Mouse (Mus musculus): ENCODE results near the gene Drd4.

Drd4 gene

GRCm38 (mm10) chr7:141292583-141293388 lies 980 bp downstream of the Drd4 start:
- DNase-seq (ENCODE audit: low spot score): no peak

DNA sequence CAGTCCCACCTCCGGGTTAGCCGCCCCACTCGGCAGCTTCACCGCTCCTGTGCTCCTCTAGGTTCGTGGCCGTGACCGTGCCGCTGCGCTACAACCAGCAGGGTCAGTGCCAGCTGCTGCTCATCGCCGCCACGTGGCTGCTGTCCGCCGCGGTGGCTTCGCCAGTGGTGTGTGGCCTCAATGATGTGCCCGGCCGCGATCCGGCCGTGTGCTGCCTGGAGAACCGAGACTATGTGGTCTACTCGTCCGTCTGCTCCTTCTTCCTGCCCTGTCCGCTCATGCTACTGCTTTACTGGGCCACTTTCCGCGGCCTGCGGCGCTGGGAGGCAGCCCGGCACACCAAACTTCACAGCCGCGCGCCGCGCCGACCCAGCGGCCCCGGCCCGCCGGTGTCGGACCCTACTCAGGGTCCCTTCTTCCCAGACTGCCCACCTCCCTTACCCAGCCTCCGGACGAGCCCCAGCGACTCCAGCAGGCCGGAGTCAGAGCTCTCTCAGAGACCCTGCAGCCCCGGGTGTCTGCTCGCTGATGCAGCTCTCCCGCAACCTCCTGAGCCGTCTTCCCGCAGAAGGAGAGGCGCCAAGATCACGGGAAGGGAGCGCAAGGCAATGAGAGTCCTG lies 2.2 kb downstream of the Drd4 start:
- DNase-seq (ENCODE audit: low spot score): no peak

- no peak for DNase-seq (ENCODE audit: low spot score)
These were observed 2.7 kb downstream of the Drd4 start for GRCm38 (mm10) chr7:141294479-141294878.

GRCm38 (mm10) chr7:141297926-141298650 lies 6.3 kb downstream of the Drd4 start:
- no peak for DNase-seq (ENCODE audit: low spot score)

DNA sequence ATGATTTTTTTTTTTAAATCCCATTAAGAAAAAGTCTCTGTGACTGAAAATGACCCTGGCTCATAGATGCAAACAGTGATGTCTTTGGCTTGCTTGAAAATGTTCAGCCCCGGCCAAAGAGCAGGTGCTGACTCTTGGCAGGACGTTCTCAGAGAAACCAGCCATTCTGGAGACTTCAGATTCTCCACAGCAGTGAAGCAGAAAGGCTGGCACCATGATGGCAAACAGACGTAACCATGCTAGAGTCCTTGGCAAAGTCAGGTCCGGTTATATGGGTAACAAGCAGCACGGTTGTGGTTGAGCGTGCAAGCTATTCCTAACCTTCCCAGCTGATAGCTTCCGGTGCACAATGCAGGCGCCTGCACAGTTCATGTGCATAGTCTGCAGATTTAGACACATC lies 7.4 kb downstream of the Drd4 start:
- no peak for DNase-seq (ENCODE audit: low spot score)

- DNase-seq (ENCODE audit: low spot score): no peak
These were observed 9.6 kb downstream of the Drd4 start for GRCm38 (mm10) chr7:141301386-141301785.

GRCm38 (mm10) chr7:141302702-141303268 lies 11.0 kb downstream of the Drd4 start:
- no peak for DNase-seq (ENCODE audit: low spot score)

DNA sequence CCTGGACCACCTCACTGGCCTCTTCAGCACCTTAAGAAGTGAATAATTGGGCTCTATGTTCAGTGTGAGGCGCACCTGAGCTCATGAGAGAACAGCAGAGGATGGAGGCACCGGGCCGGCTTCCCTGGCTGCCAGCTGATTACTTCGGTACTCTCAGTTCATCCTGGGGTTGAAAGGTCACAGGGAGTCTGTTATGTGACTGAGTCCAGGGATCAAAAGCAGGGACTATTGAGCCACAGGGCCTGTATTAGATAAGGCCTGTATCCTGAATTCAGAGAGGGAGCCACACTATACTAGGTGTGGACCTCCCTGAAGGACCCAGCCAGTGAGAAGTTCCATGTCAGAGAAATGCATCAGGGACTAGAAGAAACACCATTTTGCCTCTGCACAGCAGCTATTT lies 12.7 kb downstream of the Drd4 start:
- DNase-seq (ENCODE audit: low spot score): no peak

GRCm38 (mm10) chr7:141314416-141314815 lies 22.6 kb downstream of the Drd4 start:
- DNase-seq (ENCODE audit: low spot score): no peak

DNA sequence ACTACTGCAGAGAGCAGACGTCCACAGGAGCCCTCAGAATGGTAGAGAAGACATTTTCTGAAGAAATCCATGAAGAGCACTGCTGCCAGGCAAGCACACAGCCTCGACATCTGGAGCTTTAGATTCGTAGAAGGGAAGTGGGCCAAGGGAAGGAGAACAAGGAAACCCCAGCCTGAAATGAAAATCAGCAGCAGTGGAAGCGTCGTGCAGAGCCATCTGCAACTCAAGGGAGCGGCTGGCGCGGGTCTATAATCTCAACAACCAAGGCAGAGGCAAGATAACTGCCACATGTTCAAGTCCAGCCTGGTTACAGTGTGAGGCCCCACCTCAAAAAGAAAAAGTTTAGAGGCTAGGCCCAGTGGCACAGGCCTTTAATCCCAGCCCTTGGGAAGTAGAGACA lies 23.3 kb downstream of the Drd4 start:
- no peak for DNase-seq (ENCODE audit: low spot score)

DNA sequence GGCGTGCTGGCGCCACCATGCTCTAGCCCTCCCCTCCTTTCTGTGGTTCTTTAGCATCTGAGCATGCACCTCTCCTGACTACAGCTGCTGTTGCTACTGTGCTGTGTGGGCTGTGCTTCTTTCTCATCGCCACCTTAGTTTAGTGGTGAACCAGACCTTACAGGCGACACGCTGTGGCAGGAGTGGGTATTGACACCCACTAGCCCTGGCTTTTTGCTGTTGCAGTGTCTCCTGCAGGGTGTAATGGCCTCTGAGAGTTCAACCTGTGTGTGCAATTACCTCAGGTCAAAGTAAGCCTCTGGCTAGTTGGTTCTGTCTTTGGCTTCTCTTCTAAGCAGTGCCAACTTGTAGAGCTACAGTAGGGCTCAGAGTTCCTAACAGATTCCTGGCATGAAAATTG lies 24.2 kb downstream of the Drd4 start:
- DNase-seq (ENCODE audit: low spot score): no peak

GRCm38 (mm10) chr7:141317619-141318132 lies 25.9 kb downstream of the Drd4 start:
- no peak for DNase-seq (ENCODE audit: low spot score)

GRCm38 (mm10) chr7:141319446-141319845 lies 27.6 kb downstream of the Drd4 start:
- no peak for DNase-seq (ENCODE audit: low spot score)

GRCm38 (mm10) chr7:141324686-141325085 lies 32.9 kb downstream of the Drd4 start:
- no peak for DNase-seq (ENCODE audit: low spot score)

DNA sequence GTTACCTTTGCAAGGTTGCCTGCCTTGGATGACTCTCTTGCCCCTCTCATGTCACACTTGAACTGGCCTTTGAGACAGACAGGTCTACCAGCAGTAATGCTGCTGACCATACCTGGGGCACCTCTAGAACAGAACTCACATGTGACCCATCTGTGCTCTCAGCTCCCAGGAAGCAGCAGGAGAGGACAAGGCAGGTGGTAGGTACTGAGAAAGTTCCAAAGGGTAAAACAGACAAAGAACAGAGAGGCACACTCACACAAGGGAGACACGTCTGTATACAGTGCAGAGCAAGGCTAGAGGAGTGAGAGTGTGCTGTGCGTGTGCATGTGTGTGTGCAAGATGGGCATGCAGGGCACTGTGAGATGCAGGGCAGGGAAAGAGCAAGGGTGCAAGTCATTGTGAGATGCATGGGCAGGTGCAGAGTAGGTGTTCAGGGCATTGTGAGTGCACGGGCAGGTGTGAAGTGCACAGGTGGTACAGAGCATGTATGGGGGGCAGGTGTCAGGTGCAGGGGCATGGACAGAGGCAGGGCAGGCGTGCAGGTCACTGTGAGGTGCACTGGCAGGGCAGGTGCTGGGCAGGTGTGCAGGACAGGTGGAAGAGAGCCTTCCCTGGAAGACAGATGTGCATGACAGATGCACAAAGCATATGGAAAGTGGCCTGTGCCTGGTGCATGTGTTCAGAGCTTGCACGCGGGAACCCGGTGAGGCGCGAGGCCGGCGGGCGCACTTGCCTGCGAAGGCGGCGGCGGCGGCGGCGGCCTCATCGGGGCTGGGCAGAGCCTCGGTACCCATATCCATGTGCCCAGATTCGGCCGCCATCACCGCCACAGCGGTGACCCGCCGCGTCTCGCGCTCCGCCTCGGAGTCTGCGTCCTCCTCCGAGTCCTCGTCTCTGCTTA lies 35.0 kb downstream of the Drd4 start:
- peak; percentile 43 for DNase-seq (ENCODE audit: low spot score)

DNA sequence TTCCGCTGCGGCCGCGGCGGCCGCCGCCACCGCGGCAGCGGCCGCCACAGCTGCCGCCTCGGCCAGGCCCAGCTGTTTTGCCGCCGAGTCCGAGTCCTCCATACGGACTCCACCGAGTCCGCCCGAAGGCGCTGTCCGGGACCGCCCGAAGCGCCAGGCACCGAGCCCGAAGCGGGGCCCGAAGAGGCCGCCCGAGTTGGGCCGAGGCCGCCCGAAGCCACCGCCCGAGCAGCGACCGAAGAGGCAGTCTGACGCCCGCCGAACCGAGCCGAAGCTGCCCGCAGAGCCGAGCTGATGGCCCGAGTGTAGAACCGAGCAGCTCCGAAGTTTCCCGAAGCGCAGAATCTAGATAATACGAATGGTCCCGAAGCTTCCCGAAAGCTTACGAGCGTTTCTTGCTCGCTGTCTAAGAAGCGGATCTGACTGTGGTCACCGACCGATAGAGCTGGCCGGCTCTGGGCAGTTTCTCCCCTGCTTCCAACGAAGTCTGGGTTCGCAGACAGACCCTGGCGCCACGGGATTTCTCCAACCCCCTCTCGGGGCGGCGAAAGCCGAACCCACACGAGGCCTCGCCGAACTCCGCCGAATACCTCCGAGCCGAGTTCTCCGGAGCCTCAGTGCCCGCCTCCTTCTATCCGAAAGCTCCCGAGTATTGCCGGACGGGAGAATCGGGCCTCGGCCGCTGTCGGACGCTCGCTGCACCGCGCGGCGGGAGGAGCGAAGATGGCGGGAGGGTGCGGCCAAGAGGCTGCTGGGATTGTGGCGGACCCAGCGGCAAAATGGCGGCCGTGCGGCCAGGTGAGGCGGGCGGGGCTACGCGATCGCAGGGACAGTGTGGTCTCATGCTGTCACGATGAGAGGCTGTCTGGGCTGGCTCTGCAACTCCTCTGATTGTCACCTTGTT lies 35.9 kb downstream of the Drd4 start, which contains the start of the genes Deaf1 and Tmem80:
TSS of gene Deaf1 (minus strand) at position 222 of the 904 bp plus-strand sequence.
TSS of gene Tmem80 (plus strand) at position 271 of the 904 bp plus-strand sequence.
- DNase-seq (ENCODE audit: low spot score): peak; percentile 100

DNA sequence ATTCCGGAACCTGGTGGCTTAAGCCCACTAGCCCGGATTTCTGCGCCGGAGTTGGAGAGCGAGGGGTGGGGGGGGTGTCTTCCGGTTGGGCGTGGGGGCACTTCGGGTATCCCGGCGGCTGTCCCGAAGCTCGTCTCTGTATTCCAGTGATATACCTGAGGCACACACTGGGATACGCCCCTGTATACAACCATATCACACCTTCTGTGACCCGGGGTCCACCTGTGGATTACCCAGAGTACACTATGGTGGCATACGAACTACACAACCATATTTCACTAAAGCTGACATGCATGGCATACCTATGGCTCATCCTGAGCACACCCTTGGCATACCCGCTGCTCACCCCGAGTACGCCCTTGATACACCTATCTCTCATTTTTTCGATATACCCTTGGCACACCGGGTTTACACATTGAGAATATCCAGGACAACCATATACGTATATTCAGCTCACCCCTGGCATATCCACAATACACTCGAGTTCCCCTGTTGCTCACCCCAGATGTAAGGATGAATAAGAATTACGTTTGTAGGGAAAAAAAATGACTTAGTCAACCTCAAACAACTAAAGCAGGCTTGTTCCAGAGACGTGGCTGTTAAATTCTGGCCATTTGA lies 36.7 kb downstream of the Drd4 start:
- DNase-seq (ENCODE audit: low spot score): no peak

DNA sequence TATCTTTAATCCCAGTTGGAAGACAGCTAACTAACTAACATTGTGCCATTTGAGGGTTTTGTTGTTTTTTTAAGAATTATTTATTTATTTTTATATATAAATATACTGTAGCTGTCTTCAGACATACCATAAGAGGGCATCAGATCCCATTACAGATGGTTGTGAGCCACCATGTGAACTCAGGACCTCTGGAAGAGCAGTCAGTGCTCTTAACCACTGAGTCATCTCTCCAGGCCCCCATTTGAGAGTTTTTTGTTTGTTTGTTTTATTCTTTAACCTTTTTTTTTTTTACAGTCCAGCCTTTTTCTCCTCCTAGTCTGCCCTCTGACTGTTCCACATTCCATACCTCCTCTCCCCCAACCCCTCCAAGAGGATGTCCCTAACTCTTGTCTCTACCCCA lies 38.9 kb downstream of the Drd4 start:
- no peak for DNase-seq (ENCODE audit: low spot score)

DNA sequence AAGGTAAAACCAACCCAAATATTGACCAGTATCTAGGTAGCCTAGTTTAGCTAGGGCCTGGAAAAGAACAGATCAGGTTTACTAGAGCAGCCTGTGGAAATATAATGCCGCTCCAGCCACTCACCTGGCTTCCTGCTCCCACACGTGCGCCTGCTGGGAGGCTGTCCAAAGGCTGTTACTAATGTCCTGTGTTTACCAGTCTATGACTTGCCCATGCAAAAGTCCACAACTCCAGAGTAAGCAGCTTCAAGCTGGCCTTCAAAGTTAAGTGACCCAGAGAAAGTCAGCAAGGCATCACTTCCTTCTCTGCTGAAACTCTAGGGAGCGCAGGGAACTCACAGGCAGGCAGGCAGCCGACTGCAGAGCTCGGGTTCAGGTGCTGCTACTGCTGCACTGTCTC lies 40.2 kb downstream of the Drd4 start:
- DNase-seq (ENCODE audit: low spot score): no peak

Measured in left cerebral cortex, adult 11 months (tissue).